Mouse (Mus musculus) brown adipose tissue, adult 24 weeks (tissue): ENCODE data around the gene Ckmt2. TPM values are rescaled to one million over a fixed set of nuclear protein-coding genes. Genes with fewer than 3 reads are reported as not detected.

Source experiments
- H3K27ac ChIP-seq: fragments of 200-500 bp; replicated peaks from 2 replicates; pipeline ENCODE4 v1.5.1; 2012; ENCODE audit warnings: low read depth, mild to moderate bottlenecking, low read length
- H3K4me1 ChIP-seq: fragments of 200-500 bp; 2 replicates; pipeline ENCODE4 v1.6.1; 2012; ENCODE audit warnings: low read length, mixed read lengths; ENCODE audit not compliant: control insufficient read depth, insufficient read depth, insufficient read length
- H3K4me3 ChIP-seq: fragments of 200-500 bp; 2 replicates; pipeline ENCODE4 v1.5.1; 2012; ENCODE audit warnings: low read depth, mild to moderate bottlenecking, low read length, moderate library complexity; ENCODE audit not compliant: insufficient read depth
- polyA plus RNA-seq: library from polyadenylated mRNA; stranded (reverse); fragments of >200 nt; gene quantifications from 2 replicates; pipeline ENCODE4 v1.2.4, GENCODE M21; 2012; ENCODE audit not compliant: missing spikeins, insufficient read depth, insufficient read length

The Ckmt2 gene
- polyA plus RNA-seq, 1 experiment: 9.0 TPM

GRCm38 (mm10) chr13:91809476-91809875, 67.2 kb downstream of the Ckmt2 start:
- Histone ChIP-seq H3K4me3 (no peak overlapping the region), H3K4me1 (no peaks in the 10 kb centered on the region), H3K27ac (no peak overlapping the region)

GRCm38 (mm10) chr13:91807874-91808575, 68.7 kb downstream of the Ckmt2 start:
- Histone ChIP-seq H3K4me3 (peak overlapping the region; percentile 94), H3K27ac (peak overlapping the region; percentile 90), H3K4me1 (no peaks in the 10 kb centered on the region)

- H3K27ac ChIP-seq: peak within 1 kb of the TSS; percentile 90
Measured at GRCm38 (mm10) chr13:91807155-91807839, 69.4 kb downstream of the Ckmt2 start, which contains the start of gene Zcchc9. TSS of gene Zcchc9 (minus strand) at chr13:91807705.

More at GRCm38 (mm10) chr13:91807155-91807839, 69.4 kb downstream of the Ckmt2 start, which contains the start of gene Zcchc9:
- Histone ChIP-seq H3K4me1 (no peaks in the 10 kb centered on the region), H3K4me3 (peak within 1 kb of the TSS; percentile 94)

Other genes with a start within 250 kb of the Ckmt2 start
- gene Acot12, start 135.4 kb downstream of the Ckmt2 start, polyA plus RNA-seq: 2.4 TPM in 1 of 2 replicates, not detected in the other
- gene Zcchc9, start 69.2 kb downstream of the Ckmt2 start, polyA plus RNA-seq: 15.6 and 22.1 TPM in 2 replicates